Mouse (Mus musculus) ES-E14 (cell line): ENCODE measurements at regions not wholly inside any gene's neighbourhood (a gene's known extent, or its start where the extent isn't known, plus 50 kb on each side); places are given as distances from the start of the nearest gene placed in this dataset.

Source experiments
- CHD2 ChIP-seq: IDR thresholded peaks from 2 replicates; pipeline ENCODE4 v1.6.1; 2014; ENCODE audit warnings: mild to moderate bottlenecking, low read depth, low read length, inconsistent platforms
- HCFC1 ChIP-seq: IDR thresholded peaks from 2 replicates; pipeline ENCODE4 v1.6.1; 2012; ENCODE audit warnings: low read length, inconsistent platforms, borderline replicate concordance; ENCODE audit not compliant: insufficient read depth
- MAFK ChIP-seq: IDR thresholded peaks from 2 replicates; pipeline ENCODE4 v1.6.1; 2014; ENCODE audit warnings: mild to moderate bottlenecking, low read depth, low read length, inconsistent platforms; ENCODE audit not compliant: insufficient read depth
- ZC3H11A ChIP-seq: IDR thresholded peaks from 2 replicates; pipeline ENCODE4 v1.6.1; 2012; ENCODE audit warnings: low read depth, mild to moderate bottlenecking, inconsistent platforms, low read length, borderline replicate concordance
- ZNF384 ChIP-seq: IDR thresholded peaks from 2 replicates; pipeline ENCODE4 v1.6.1; 2012; ENCODE audit warnings: low read depth, low read length, inconsistent platforms

DNA sequence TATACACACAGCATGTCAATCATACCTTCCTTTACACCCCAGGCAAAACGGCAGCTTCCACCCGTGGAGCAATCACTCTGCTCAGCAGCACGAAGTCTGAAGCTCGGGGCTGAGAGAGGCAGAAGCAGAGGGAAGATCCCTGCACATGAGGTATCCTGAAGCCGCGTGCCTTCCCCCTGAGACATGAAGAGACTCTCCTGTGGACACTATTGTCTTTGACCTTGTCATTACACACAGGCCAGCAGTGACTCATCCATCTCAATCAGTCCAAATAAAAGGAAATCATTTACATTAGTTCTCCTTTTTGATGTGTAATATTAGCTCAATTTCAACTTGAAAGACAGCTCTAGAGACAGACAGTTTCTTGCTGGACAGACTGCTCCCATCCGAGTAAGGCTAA lies 228.4 kb upstream of the 1700012A03Rik start:
- TF ChIP-seq HCFC1 (no peak), CHD2 (no peak), ZC3H11A (no peak), MAFK (no peak), ZNF384 (no peak)
